Mouse (Mus musculus): ENCODE measurements around the gene Timp4. TPM values are rescaled to one million over a fixed set of nuclear protein-coding genes. Genes with fewer than 3 reads are reported as not detected.

Timp4 gene
- polyA plus RNA-seq, 1 experiment from 2014 or later, result 0.27 TPM

- H3K27ac ChIP-seq (replicated peaks; ENCODE audit: low read depth, low read length), result no peak overlapping the region
- DNase-seq (ENCODE audit: low spot score), result no peak
- no peak overlapping the region for H3K4me3 ChIP-seq (ENCODE audit: low read depth, low read length)
- H3K4me2 ChIP-seq (ENCODE audit: low read depth, low read length), result no peak overlapping the region
- WGBS, result 93% methylated on average over 2 of the region's 2 CpGs
- no peak for ATAC-seq (replicated peaks; ENCODE audit: insufficient number of reproducible peaks, low FRiP score, low TSS enrichment, low read depth)
- H3K27me3 ChIP-seq (ENCODE audit: control insufficient read depth, insufficient read depth, low read length), result no peaks in the 10 kb centered on the region
- no peaks in the 10 kb centered on the region for H3K36me3 ChIP-seq (replicated peaks; ENCODE audit: control insufficient read depth, insufficient read depth, low read depth, low read length)
- no peaks in the 10 kb centered on the region for H3K9me3 ChIP-seq (replicated peaks; ENCODE audit: control insufficient read depth, low read length)
- H3K4me1 ChIP-seq (ENCODE audit: control insufficient read depth, insufficient read depth, low read length), result no peaks in the 10 kb centered on the region
- H3K9ac ChIP-seq (replicated peaks; ENCODE audit: low read length), result no peak overlapping the region
These were observed 32.1 kb upstream of the Timp4 start for GRCm38 (mm10) chr6:115284153-115284552.

- no peaks in the 10 kb centered on the region for H3K27me3 ChIP-seq (ENCODE audit: control insufficient read depth, insufficient read depth, low read length)
- H3K27ac ChIP-seq (replicated peaks; ENCODE audit: low read depth, low read length), result no peak overlapping the region
- H3K9ac ChIP-seq (replicated peaks; ENCODE audit: low read length), result no peak overlapping the region
- H3K4me1 ChIP-seq (ENCODE audit: control insufficient read depth, insufficient read depth, low read length), result no peaks in the 10 kb centered on the region
- ATAC-seq (replicated peaks; ENCODE audit: insufficient number of reproducible peaks, low FRiP score, low TSS enrichment, low read depth), result no peak
- DNase-seq (ENCODE audit: low spot score), result no peak
- WGBS, result 46% methylated on average over 2 of the region's 2 CpGs
- no peak overlapping the region for H3K4me3 ChIP-seq (ENCODE audit: low read depth, low read length)
- no peaks in the 10 kb centered on the region for H3K36me3 ChIP-seq (replicated peaks; ENCODE audit: control insufficient read depth, insufficient read depth, low read depth, low read length)
- H3K4me2 ChIP-seq (ENCODE audit: low read depth, low read length), result no peak overlapping the region
- H3K9me3 ChIP-seq (replicated peaks; ENCODE audit: control insufficient read depth, low read length), result no peaks in the 10 kb centered on the region
These were observed 27.6 kb upstream of the Timp4 start for GRCm38 (mm10) chr6:115279639-115280038.

- Histone ChIP-seq H3K4me3 (ENCODE audit: low read depth, low read length) (no peak overlapping the region), H3K27me3 (ENCODE audit: control insufficient read depth, insufficient read depth, low read length) (no peaks in the 10 kb centered on the region), H3K4me2 (ENCODE audit: low read depth, low read length) (no peak overlapping the region), H3K27ac (replicated peaks; ENCODE audit: low read depth, low read length) (no peak overlapping the region), H3K9me3 (replicated peaks; ENCODE audit: control insufficient read depth, low read length) (no peaks in the 10 kb centered on the region), H3K36me3 (replicated peaks; ENCODE audit: control insufficient read depth, insufficient read depth, low read depth, low read length) (no peaks in the 10 kb centered on the region), H3K9ac (replicated peaks; ENCODE audit: low read length) (no peak overlapping the region), H3K4me1 (ENCODE audit: control insufficient read depth, insufficient read depth, low read length) (no peaks in the 10 kb centered on the region)
- ATAC-seq (replicated peaks; ENCODE audit: insufficient number of reproducible peaks, low FRiP score, low TSS enrichment, low read depth), result no peak
- no peak for DNase-seq (ENCODE audit: low spot score)
- 70% methylated on average over 7 of the region's 8 CpGs for WGBS
These were observed 26.1 kb upstream of the Timp4 start for GRCm38 (mm10) chr6:115278086-115278485.

GRCm38 (mm10) chr6:115275116-115275815, 23.3 kb upstream of the Timp4 start:
- 90% methylated on average over 10 of the region's 10 CpGs for WGBS
- no peak for DNase-seq (ENCODE audit: low spot score)
- H3K4me1 ChIP-seq (ENCODE audit: control insufficient read depth, insufficient read depth, low read length), result no peaks in the 10 kb centered on the region
- no peak for ATAC-seq (replicated peaks; ENCODE audit: insufficient number of reproducible peaks, low FRiP score, low TSS enrichment, low read depth)
- no peaks in the 10 kb centered on the region for H3K27me3 ChIP-seq (ENCODE audit: control insufficient read depth, insufficient read depth, low read length)
- no peak overlapping the region for H3K4me3 ChIP-seq (ENCODE audit: low read depth, low read length)
- no peak overlapping the region for H3K9ac ChIP-seq (replicated peaks; ENCODE audit: low read length)
- no peaks in the 10 kb centered on the region for H3K36me3 ChIP-seq (replicated peaks; ENCODE audit: control insufficient read depth, insufficient read depth, low read depth, low read length)
- no peaks in the 10 kb centered on the region for H3K9me3 ChIP-seq (replicated peaks; ENCODE audit: control insufficient read depth, low read length)
- no peak overlapping the region for H3K27ac ChIP-seq (replicated peaks; ENCODE audit: low read depth, low read length)
- no peak overlapping the region for H3K4me2 ChIP-seq (ENCODE audit: low read depth, low read length)

- no peak overlapping the region for H3K27ac ChIP-seq (replicated peaks; ENCODE audit: low read depth, low read length)
- no peak overlapping the region for H3K9ac ChIP-seq (replicated peaks; ENCODE audit: low read length)
- H3K9me3 ChIP-seq (replicated peaks; ENCODE audit: control insufficient read depth, low read length), result no peaks in the 10 kb centered on the region
- no peaks in the 10 kb centered on the region for H3K4me1 ChIP-seq (ENCODE audit: control insufficient read depth, insufficient read depth, low read length)
- no peaks in the 10 kb centered on the region for H3K27me3 ChIP-seq (ENCODE audit: control insufficient read depth, insufficient read depth, low read length)
- ATAC-seq (replicated peaks; ENCODE audit: insufficient number of reproducible peaks, low FRiP score, low TSS enrichment, low read depth) (no peak), DNase-seq (ENCODE audit: low spot score) (no peak)
- no peak overlapping the region for H3K4me3 ChIP-seq (ENCODE audit: low read depth, low read length)
- no peak overlapping the region for H3K4me2 ChIP-seq (ENCODE audit: low read depth, low read length)
- no peaks in the 10 kb centered on the region for H3K36me3 ChIP-seq (replicated peaks; ENCODE audit: control insufficient read depth, insufficient read depth, low read depth, low read length)
- 78% methylated on average over 9 of the region's 9 CpGs for WGBS
These were observed 22.7 kb upstream of the Timp4 start for GRCm38 (mm10) chr6:115274705-115275104.

- H3K27me3 ChIP-seq (ENCODE audit: control insufficient read depth, insufficient read depth, low read length), result no peaks in the 10 kb centered on the region
These were observed 21.3 kb upstream of the Timp4 start for GRCm38 (mm10) chr6:115273346-115273745.

GRCm38 (mm10) chr6:115271866-115272271, 19.9 kb upstream of the Timp4 start:
- no peaks in the 10 kb centered on the region for H3K9me3 ChIP-seq (replicated peaks; ENCODE audit: control insufficient read depth, low read length)
- WGBS, result 24% methylated on average over 4 of the region's 4 CpGs
- no peak overlapping the region for H3K4me2 ChIP-seq (ENCODE audit: low read depth, low read length)
- H3K27me3 ChIP-seq (ENCODE audit: control insufficient read depth, insufficient read depth, low read length), result no peaks in the 10 kb centered on the region
- no peak overlapping the region for H3K27ac ChIP-seq (replicated peaks; ENCODE audit: low read depth, low read length)
- H3K4me3 ChIP-seq (ENCODE audit: low read depth, low read length), result no peak overlapping the region
- ATAC-seq (replicated peaks; ENCODE audit: insufficient number of reproducible peaks, low FRiP score, low TSS enrichment, low read depth), result no peak
- H3K4me1 ChIP-seq (ENCODE audit: control insufficient read depth, insufficient read depth, low read length), result no peaks in the 10 kb centered on the region
- peak; percentile 12 for DNase-seq (ENCODE audit: low spot score)
- H3K9ac ChIP-seq (replicated peaks; ENCODE audit: low read length), result no peak overlapping the region
- H3K36me3 ChIP-seq (replicated peaks; ENCODE audit: control insufficient read depth, insufficient read depth, low read depth, low read length), result no peaks in the 10 kb centered on the region

More at GRCm38 (mm10) chr6:115273346-115273745, 21.3 kb upstream of the Timp4 start:
- no peaks in the 10 kb centered on the region for H3K4me1 ChIP-seq (ENCODE audit: control insufficient read depth, insufficient read depth, low read length)
- H3K27ac ChIP-seq (replicated peaks; ENCODE audit: low read depth, low read length), result no peak overlapping the region
- DNase-seq (ENCODE audit: low spot score), result no peak
- no peaks in the 10 kb centered on the region for H3K9me3 ChIP-seq (replicated peaks; ENCODE audit: control insufficient read depth, low read length)
- H3K4me3 ChIP-seq (ENCODE audit: low read depth, low read length), result no peak overlapping the region
- WGBS, result 89% methylated on average over 10 of the region's 10 CpGs
- no peak overlapping the region for H3K4me2 ChIP-seq (ENCODE audit: low read depth, low read length)
- no peak for ATAC-seq (replicated peaks; ENCODE audit: insufficient number of reproducible peaks, low FRiP score, low TSS enrichment, low read depth)
- no peaks in the 10 kb centered on the region for H3K36me3 ChIP-seq (replicated peaks; ENCODE audit: control insufficient read depth, insufficient read depth, low read depth, low read length)
- H3K9ac ChIP-seq (replicated peaks; ENCODE audit: low read length), result no peak overlapping the region

- Histone ChIP-seq H3K36me3 (replicated peaks; ENCODE audit: control insufficient read depth, insufficient read depth, low read depth, low read length) (no peaks in the 10 kb centered on the region), H3K4me3 (ENCODE audit: low read depth, low read length) (no peak overlapping the region), H3K4me2 (ENCODE audit: low read depth, low read length) (no peak overlapping the region), H3K9ac (replicated peaks; ENCODE audit: low read length) (no peak overlapping the region), H3K4me1 (ENCODE audit: control insufficient read depth, insufficient read depth, low read length) (no peaks in the 10 kb centered on the region), H3K27ac (replicated peaks; ENCODE audit: low read depth, low read length) (no peak overlapping the region), H3K27me3 (ENCODE audit: control insufficient read depth, insufficient read depth, low read length) (no peaks in the 10 kb centered on the region), H3K9me3 (replicated peaks; ENCODE audit: control insufficient read depth, low read length) (no peaks in the 10 kb centered on the region)
- ATAC-seq (replicated peaks; ENCODE audit: insufficient number of reproducible peaks, low FRiP score, low TSS enrichment, low read depth), result no peak
- 76% methylated on average over 3 of the region's 3 CpGs for WGBS
- DNase-seq (ENCODE audit: low spot score), result no peak
These were observed 19.3 kb upstream of the Timp4 start for GRCm38 (mm10) chr6:115271326-115271725.
